Mouse (Mus musculus): Measurements from ENCODE around the gene Card6.

Card6 gene

DNA sequence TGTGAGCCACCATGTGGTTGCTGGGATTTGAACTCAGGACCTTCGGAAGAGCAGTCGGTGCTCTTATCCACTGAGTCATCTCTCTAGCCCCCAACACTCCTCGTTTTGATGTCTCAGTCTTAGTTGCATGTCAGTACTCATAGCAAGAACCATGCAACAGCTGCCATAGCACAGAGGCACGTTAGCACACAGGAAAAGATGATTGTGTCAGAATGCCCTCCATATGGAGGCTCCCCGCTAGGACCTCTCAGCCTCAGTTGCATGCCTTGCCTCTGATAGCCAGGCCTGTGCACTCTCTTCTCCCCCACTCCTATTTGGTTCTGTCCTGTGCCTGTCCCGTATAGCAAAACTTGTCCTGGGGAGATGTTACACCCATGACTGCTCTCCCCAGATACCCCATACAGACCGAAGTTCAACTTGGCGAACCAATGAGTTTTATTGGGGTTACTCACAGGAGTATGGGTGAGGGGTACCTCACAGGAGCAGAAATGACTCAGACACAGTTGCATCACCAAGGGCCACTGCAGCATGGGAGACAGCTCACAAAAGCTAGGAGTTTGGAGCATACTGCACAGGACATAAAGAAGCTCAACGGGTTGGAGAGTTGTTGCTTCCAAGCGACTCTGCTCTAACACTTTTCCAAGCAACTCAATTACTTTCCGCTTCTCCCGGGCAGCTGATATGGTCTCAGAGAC is 20.9 kb upstream of the Card6 start:
- DNase-seq (ENCODE audit: low spot score in 2 of 2), result no peak

DNA sequence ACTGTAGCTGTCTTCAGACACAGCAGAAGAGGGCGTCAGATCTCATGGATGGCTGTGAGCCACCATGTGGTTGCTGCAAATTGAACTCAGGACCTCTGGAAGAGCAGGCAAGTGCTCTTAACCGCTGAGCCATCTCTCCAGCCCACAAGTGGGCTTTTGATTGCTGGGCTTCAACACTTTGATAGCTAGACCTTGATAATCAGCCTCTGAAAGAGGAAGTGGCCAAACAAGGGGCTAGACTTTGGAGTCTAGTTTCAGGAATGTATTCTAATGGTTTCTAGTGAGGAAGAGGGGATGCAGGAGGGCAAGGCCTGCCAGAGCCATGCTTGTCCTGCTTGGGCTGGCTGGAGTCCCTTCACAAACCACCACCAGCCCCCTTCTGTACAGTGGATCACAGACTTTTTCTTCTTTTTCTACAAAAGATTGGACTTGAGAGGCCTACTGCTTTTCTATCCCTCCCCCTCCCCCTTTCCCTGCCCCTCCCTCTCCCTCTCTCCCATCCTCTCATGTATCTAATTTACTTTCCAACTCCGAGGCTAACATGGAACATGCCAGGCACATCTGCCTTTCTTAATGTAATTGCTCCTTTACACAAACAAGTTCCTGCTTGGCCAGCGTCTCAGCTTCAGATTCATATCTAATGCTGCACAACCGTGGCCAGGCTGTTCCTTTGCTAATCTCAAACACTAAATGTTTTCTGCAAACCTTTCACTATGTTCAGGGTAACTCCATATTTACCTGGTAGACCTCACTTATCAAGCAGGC is 20.0 kb upstream of the Card6 start:
- no peak for DNase-seq (ENCODE audit: low spot score in 2 of 2)

DNA sequence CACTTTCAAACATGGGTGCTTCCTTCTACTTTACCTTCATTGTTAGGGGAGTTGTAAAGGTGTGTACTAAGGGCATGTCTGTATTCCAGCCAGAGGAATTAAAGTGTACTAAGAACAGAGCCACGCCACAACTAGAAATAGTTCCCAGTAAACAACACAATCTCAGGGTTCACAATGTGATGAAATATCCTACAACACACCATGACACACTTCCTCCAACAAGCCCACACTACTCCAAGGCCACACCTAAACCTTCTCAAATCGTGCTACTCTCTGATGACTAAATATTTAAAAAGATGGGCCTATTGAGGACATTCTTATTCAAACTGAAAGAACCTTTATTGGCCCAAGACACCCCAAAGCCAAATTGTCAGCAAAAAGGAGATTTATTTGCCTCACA is 19.1 kb upstream of the Card6 start:
- no peak for DNase-seq (ENCODE audit: low spot score in 2 of 2)

DNA sequence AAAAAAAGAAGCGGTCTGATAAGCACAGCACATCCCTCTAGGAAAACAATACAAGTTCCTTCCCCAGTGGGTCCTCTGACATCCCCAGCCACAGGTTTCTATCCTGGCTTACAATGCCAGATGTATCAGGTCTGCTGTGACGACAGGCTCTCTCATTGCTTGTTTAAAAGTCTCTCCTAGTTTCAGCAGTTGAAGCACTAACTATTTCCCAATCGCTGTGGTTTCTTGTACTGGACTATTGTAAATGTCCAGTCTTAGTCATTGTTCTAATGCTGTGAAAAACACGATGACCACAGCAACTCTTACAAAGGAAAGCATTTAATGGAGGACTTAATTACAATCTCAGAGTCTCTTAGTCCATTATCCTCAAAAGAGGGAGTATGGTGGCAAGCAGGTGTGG is 18.1 kb upstream of the Card6 start:
- DNase-seq (ENCODE audit: low spot score in 2 of 2), result no peak

DNA sequence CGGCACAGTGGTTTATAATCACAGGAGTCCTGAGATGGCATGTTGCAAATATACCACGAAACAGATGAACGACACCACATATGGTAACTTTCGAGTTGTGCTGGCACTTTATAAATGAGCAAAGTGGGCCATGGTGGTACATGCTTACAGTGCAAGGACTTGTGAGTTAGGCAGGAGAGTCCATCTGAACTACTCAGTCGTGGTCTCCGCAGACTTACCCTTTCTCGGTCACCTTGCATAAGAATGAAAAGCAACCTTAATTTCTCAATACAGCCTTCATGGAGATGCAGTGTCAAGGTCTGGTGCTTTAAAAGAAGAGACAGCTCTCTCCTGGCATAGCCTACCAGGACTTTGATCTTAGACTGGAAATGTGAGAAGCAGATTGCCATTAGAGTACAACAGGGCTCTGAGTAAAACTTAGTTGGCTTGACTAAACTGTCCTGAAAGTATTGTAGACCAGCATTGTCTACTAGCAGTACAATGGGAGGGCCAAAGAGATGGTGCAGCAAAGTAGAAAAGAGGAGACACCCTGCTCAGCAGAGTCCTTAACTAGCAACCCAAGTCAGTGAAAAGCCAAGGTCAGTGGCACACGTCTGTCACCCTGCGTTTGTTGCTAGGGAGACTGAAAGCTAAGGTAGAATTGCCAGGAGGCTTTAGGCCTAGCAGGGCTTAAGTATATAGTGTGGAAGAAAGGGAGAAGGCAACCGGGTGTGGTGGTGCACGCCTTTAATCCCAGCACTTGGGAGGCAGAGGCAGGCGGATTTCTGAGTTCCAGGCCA is 13.4 kb upstream of the Card6 start:
- no peak for DNase-seq (ENCODE audit: low spot score in 2 of 2)

DNA sequence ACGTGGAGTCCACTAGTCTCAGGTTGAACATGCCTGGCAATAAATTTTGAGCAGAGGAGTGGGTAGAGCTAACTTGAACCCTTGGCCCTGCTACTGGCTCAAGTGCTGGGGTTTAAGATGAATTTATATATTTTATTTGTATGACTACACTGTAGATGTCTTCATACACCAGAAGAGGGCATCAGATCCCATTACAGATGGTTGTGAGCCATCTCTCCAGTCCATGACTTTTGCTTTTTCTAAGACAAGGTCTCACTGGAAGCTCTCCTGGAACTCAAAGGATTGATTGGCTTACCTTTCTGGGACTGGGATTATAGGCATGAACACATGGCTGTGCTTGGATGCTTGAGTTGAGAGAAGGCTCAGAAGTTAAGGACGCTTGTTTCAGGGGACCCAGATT is 11.4 kb upstream of the Card6 start:
- no peak for DNase-seq (ENCODE audit: low spot score in 2 of 2)

DNA sequence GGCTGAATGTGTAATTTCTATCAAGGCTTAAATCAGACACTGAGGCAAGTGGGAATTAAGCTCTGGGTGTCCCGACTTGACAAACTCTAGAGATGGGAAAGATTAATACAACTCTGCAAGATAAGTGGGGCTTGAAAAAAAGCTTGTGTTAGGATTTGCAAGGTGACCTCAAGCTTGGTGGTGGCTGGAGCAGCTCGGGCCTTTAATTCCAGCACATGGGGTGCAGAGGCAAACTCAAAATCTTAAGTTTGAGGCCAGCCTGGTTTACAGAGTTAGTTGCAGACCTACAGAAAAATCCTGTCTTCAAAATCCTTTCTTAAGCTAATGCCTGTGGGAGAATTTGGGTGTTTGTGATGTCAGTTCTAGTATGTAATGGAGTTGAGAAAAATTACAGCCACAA is 10.9 kb upstream of the Card6 start:
- no peak for DNase-seq (ENCODE audit: low spot score in 2 of 2)

DNA sequence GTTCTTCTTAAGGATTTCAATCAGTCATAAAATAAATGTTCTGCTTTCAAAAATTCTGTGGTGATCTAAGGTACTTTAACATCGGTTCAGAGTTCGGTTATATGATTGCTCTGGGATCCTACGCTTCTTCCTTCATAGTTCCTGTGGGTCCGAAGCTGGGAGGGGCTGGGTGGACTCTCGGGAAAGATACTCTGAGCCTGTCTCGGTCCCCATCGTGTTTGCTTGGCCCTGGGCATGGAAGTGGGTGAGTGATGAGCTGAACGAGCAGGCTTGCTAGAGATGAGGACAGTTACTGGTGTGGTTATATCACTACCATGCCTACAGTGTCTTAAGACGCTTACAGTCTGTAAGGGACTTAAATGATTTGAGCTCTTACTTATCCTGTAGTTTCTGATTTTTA is 10.3 kb upstream of the Card6 start:
- DNase-seq (ENCODE audit: low spot score in 2 of 2), result no peak

DNA sequence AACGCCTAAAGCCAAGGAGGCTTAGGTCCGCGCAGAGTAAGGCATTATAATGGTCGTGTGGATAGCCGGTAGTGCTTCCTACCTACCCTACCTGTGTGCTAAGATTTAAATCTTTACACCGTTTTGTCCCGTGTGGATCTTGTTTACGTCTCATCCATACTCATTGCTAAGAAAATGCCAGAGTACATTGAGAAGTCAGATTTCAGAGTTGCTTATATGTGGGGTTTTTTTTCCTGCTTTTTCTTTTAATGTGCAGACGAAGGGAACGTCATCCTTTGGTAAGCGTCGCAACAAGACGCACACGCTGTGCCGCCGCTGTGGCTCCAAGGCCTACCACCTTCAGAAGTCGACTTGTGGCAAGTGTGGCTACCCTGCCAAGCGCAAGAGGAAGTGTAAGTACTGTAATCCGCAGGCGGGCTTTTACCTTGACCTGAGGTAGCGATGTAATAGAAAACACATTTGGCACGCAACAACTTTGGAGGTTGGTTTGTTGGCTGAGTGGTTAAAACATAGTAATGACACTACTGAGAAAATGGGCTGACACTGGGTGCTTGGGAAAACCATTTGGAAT is 8.8 kb upstream of the Card6 start:
- no peak for DNase-seq (ENCODE audit: low spot score in 2 of 2)

DNA sequence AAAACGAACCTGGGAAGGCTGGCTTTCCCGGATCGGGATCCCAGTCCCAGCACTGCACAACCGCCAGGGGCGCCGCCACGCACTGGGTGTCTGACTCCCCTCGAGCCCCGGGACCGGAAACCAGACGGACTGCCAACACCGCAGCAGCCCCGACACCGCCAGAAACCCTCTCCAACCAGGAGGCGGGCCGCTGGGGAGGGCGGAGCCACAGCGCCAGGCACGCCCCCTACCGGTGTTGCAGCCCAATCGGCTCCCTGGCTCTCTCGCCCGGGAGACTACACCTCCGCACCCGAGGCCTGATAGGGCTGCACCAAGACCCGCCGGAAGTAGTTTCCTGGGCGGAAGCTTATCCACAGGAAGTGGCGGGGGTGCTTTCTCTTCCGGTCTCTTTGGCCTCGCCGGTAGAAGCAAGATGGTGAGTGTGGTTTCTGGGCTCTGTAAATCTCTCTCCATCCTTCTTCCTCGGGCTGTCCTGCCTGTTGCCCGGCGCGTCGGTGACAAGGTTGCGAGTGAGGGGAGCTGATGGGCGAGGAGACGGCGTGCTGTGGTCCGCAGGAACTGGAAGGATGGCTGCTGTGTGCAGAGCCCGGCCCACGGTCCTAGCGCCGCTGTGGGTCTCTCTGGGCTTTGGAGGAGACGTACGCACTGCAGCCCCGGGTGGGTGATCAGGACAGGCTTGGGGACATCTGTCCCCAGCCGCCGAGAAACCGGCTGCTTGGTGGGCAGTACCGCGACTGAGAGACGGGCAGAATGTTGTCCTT is 8.1 kb upstream of the Card6 start, which contains the start of gene Rpl37:
Gene Rpl37 (plus strand): TSS at position 376 of the 761 bp plus-strand sequence.
- DNase-seq (ENCODE audit: low spot score in 2 of 2), result peak; percentile 97 to 98

DNA sequence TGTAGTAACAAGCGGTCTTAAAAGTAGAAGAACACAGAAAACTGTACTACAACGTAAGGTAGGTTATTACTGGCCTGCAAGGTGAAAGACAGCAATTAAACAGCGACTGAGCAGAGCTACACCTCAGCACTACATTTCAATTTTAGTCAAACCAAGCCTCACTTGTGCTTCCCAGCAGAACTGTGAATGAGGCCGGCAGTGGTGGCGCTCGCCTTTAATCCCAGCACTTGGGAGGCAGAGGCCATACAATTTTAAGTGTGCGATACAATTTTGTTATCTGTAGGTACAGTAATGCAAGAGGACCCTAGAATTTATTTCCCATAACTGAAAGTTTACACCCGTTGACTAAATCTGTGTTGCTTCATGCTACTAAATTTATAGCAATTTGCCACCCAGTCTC is 6.8 kb upstream of the Card6 start:
- no peak for DNase-seq (ENCODE audit: low spot score in 2 of 2)

DNA sequence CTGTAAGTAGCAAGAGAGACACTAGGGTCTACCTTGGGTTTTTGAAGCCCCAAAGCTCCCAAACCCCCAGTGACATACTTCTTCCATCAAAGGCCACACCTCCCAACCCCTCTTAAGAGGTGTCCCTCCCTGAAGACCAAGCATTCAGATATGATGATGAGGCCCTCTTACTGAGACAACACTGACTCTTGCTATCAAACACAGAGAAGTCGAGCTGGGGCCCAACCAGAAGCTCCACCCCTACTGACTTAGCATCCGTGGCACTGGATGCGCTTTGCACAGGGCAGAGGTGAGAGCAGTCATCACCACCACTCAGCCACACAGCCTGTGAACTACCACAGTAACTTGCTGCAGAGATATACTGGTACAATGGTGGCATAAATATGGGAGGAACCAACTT is 4.3 kb upstream of the Card6 start:
- no peak for DNase-seq (ENCODE audit: low spot score in 2 of 2)

DNA sequence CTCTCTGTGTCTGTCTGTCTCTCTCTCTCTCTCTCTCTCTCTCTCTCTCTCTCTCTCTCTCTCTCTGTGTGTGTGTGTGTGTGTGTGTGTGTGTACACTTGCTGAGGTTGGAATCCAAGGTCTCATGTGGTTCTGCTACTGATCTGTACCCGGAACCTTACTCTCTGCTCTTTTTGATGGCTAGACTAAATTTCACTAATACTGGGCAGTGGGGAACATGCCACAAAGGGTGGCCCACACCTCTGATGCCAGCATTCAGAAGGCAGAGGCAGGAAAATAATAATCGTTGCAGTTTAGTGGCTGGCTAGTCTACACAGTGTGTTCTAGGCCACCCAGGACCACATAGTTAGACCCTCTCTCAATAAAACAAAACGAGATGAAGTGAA is 309 bp upstream of the Card6 start:
- no peak for DNase-seq (ENCODE audit: low spot score in 2 of 2)

DNA sequence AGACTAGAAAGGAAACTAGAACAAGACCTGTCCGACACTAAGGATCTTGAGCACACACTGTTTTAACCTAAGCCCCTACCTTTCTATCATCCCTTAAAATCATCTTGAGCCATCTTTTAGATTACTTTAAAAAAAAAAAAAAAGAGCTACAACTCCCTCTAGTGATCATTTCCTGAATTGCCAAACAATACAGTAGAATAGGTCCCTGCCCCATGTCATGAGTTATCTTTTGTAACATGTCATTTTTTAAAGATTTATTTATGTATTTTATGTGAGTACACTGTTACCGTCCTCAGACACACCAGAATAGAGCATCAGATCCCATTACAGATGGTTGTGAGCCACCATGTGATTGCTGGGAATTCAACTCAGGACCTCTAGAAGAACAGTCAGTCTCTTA is 2.0 kb downstream of the Card6 start:
- DNase-seq (ENCODE audit: low spot score in 2 of 2), result no peak

DNA sequence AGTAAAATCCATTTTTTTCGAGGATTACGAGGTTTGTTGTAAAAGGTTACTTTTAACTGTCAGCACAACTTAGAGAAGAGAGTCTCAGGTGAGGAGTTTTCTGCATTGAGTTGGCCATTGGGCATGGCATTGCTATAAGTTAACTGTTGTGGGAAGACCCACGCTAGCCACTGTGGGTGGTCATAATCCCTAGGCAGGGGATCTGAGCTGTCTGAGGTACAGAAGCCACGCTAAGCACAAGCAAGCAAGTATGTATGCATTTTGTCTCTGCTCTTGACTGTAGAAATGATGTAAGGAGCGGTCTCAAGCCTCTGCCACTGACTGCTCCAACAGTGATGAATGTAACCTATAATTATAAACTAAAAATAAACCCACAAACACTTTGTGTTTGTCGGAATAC is 2.4 kb downstream of the Card6 start:
- no peak for DNase-seq (ENCODE audit: low spot score in 2 of 2)

DNA sequence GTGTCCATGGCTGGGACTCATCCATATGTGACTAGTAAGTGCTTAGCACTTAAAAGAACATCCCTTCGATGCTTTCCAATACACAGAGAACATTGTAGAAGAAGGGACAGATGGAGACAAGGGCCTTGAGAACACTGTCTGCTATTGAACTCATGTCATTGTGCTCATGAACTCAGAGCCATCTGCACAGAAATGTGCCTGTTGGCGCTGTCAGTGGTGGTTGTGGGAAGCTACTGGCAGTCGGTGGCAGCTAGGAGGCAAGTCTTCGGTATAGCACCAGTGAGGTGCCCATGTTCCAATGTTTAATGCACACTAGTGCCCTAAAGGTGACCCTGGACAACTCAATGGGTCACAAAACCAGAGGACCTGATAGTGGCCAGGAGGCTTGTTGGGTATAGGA is 6.0 kb downstream of the Card6 start:
- no peak for DNase-seq (ENCODE audit: low spot score in 2 of 2)

DNA sequence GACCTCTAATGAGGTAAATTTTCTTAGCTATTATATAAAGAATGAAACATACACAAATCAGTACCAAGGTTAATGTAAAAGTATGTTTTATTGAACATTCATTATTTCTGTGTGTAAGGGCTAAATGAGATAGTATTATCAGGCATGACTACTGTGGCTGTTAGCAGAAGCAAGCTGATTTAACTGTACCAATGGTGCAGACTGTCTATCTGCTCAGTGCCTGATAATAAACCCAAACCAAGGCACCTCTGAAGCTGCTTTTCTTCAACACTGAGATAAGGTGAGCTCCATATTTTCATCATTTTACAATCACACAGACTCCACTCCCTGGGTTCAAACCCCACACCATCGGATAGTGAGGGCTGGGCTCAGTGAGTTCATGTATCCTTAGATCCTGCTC is 11.0 kb downstream of the Card6 start:
- DNase-seq (ENCODE audit: low spot score in 2 of 2), result no peak

DNA sequence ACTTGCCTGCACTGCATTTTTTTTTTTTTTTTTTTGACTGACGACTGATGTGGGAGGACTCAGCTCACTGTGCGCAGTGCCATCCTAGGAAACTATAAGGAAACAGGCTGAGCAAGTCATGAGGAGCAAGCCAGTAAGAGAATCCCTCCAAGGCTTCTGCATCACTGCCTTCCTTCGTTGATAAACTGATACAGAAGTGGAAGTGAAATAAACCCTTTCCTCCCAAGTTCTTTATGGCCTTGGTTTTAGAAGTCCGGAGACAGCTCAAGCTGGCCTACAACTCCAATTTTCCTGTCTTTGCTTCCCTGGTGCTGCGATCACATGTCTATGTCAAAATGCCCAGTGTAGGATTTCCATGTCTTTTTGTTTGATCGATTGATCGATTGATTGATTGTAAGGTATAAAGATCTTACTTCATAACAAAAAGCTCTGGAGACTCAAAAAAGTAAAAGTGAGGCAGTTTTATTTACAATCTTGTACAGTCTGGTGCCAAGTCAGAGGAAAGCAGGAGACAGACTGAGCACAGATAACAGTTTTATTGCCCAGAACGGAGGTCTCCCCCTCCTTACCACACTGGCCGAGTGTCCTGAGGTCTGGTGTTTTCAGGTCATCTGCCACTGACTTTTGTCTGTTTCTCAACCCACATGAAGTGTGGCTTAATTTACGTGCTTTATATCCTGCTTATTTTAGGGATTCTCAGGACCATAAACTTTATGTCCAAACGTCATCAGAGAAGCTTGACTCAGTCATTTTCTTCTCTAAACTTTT is 12.6 kb downstream of the Card6 start:
- no peak for DNase-seq (ENCODE audit: low spot score in 2 of 2)

DNA sequence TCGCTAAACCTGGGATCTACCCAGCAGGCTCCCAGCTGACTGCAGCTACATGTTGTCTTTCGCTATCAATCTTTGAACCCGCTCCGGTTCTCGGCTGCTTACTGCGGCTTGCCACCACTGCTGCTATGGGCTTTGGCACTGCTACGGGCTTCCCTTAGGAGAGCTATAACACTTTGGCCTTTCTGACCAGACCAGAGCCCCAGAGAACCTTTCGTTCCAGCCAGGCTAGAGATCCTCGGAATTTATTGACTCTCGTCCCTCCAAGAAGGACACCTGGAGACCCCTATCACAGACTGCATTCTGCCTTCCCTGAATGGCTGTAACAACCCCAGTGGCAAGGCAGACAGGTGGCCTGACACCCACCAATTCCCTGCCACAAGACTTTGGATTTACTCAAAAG is 18.2 kb downstream of the Card6 start:
- no peak for DNase-seq (ENCODE audit: low spot score in 2 of 2)

DNA sequence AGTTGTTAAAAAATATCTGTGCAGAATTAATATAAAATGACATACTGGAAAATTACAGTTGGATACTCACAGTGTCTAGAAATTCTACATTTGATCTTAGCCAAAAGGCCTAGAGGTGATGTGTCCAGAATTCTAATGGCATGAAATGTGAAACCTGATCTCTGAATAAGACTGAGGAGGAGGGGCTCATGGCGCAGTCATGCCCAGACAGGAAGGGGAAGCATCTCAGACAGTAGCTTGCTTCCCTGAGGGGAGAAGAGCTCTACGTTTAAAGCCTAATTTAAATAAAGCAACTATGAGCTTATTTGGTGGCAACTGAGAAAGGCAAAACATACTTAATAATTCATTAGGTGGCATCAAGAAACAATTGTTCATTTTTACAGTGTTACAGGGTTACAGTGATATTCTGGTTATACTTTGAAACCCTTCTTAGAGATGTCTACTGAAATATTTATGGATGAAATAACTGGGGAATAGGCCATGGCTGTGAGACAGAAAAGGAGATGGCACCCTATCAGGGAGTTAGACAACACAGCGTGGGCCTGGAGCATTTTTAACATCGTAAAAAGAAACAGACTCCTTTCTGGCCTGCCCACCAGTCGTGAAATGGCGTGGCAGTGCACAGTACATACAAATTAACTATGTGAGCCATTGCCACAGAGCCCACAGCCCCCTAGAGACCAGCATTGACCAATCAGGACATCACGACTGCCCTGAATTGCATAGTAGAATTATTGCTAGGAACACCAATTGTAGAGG is 19.3 kb downstream of the Card6 start:
- no peak for DNase-seq (ENCODE audit: low spot score in 2 of 2)
